Mouse (Mus musculus): ENCODE results near the gene Fgf22.

Fgf22 gene

DNA sequence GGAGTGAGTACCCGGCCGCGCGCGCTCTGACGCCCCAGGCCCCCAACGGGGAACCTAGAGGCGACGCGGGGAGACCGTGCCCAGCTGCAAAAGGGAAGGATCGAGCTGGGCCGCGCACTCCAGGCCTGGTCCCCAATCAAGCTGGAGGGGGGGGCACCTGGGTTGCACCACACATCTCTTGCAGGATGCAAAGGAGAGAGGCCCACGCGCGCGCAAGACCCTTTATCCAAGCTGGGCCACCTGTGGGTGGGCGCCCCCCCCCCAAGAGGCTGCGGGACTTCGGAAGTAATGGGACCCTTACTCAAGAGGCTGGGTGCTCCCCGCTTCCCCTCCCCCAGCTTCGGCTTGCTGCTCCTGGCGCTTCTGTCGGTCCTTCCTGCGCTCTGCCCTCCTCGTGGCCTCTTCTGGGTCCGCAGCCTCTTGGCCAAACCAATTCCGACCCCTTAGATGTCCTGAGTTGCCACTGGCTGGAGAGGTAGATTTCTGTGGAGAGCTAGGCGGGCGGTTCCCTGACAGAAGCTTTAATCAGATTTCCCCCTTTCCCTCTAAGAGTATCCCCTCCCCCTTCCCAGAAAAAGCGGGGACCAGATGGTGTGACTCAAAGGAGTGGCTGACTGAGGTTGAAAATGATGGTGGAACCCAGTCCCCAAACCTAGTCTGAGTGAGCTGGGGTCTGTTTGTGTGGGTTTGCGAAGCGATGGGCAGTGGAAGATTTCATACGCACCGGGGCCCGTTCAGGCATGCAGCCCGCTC is 39.0 kb downstream of the Fgf22 start:
- no peak for DNase-seq

DNA sequence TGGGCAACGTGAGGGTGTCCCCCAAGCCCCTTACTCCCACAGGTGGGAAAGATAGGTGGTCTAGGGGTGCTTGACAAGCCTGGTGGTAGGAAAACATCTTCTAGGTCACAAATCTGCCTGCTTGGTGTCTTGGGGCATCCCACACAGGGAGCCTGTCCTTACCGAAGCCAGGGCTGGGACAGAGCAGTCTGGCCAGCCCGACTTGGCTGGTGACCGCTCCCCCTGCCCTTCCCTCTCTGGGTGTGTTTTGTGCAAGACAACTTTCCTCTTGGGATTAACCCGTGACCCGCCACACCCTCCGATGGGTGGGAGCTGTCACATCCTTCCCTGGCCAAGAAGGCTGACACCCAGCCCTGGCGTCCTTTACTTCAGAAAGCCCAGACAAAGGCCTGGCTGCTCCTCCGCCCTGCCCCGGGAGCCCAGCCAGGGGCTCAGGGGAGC is 39.6 kb downstream of the Fgf22 start:
- peak; percentile 92 for DNase-seq

DNA sequence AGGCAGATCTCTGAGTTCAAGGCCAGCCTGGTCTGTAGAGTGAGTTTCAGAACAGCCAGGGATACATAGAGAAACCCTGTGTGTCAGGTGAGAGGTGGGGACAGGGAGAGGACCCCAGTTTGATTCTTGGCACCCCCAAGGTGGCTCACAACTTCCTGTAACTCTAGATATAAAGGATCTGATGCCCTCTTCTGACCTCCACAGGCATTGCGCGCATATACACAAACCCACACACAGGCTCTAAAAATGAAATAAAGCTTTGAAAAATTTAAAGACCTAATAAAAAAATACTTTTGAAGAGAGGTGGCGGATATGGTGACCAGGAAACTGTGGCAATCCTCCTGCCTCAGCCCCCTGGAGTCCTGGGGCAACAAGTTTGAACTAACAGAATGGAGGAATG is 41.0 kb downstream of the Fgf22 start:
- no peak for DNase-seq

DNA sequence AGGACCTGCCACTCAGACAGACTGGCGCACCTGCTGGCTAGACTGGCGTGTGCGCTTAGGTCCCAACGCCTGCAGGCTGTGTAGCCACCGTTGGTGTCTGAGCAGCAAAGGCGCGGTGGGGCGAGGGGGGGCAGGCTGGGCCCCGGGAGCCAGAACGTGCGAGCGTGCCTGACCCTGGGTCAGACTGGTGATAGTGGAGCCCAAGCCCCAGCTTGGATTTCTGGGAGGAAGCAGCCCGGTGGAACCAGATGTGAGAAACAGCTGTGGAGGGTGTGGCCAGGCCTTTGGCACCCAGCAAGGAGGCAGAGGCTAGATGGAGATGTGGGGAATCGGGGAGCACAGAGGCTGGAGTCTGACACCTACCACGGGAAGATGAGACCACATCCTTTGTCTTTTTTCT is 42.5 kb downstream of the Fgf22 start:
- DNase-seq: no peak

DNA sequence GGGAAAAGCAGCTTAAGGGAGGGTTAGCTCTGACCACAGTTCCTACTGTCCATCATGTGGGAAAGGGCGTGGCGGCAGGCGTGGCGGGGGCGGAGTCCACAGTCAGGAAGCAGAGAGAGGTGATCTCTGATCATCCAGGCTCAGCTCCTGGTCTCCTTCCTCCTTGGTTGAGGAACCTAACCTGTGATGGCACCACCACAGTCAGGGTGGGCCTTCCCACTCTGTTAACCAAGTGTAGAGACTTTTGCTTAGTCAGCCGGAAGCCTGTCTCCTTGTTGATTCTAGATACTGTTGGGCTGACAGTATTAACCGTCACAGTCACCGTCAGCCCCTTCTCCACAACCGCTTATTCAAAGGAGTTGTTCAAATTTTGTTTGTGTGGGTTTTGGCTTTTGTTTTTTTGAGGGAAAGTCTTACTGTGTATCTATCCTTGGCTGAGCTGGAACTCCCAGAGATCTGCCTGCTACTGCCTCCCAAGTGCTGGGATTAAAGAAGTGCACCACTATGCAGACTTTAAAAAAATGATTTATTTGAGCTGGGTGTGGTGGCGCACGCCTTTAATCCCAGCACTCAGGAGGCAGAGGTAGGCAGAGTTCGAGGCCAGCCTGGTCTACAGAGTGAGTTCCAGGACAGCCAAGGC is 43.5 kb downstream of the Fgf22 start:
- DNase-seq: peak; percentile 37

DNA sequence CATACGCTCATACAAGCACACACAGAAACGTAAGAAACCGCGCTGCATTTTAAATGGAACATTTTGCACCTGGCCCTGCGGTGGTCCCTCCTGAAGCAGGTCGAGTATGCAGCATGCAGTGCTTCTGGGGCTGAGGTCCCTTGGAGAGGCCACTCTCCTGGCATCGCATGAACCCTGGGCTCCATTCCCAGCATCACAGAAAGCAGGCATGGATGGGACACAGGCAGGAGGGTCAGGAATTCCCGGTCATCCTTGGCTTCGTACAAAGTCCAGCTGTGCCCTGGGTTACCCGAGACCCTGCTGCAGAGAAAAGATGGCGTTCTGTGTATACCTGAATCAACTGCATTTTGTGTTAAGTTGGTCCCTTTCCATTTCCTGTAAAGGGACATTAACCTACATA is 45.6 kb downstream of the Fgf22 start:
- no peak for DNase-seq

DNA sequence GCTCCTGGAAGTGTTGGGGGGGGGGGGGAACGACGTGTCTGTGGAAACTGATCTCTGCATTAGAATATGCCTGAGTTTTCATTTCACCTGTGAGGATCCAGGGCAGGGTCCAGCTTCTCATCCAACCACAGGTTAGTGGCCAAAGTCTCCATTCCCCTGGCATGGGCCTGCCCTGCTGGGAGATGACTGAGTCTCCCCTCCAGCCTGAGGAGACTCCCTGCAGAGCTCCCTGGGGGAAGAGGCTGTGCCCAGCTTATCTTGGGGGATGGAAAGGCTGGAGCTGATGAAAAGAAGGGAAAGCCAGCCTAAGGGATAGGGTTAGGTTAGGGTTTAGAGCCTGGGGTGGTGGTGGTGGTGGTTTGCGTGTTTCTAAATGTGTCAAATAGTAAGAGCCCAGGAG is 47.0 kb downstream of the Fgf22 start:
- no peak for DNase-seq

DNA sequence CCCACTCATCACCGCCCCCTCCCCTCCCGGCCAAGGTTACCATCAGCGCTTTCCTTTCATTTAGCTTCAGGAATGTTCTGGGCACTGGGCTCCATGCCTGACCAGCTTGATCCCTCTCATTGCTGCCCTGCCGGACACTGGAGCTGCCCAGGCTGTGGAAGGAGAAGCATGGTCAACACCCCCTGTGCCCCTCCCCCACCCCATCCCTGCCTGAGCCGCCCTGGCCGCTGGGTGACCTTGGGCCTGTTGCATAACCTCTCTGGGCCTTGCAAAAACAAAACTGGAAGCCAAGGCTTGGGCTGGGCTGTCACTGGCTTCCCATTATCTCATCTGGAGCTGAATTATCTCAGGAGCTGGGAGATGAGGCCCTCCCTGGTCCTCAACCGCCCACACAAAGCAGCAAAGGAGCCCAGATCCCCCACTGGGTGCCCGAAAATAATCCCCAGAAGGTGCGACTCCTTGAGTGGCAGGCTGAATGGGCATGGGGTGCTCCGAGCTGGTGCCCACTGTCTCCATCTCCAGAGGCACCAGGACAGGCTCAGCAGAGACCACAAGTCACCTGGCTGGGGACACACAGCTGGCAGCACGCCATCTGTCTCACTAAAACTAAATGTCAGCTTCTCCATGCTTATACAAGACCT is 47.6 kb downstream of the Fgf22 start:
- peak; percentile 75 for DNase-seq

DNA sequence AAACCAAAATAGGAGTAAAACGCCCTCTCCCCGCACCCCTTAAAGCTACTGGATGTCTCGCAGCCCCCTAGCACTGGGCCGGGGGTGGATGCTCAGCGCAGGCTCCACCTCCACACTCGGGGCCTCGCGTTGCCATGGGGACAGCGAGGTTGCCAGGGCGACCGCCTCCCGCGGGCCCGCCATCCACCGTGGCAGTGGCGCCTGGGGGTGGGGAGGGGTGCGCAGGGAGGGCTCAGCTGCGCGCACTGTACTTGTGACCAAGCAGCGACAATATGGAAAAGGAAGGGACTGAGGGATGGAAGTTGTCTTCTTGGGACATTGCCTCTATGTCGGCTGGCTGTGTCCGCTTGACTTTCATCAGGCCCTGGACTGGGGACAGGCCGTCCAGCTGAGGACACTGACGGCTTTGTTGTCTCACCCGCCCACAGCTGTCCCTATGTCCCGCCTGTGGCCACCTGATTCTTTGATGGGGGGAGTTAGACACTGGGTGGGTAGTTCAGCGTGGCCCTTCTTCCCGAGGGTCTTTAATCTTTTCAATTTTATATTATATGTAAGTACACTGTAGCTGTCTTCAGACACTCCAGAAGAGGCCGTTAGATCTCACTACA is 48.9 kb downstream of the Fgf22 start:
- DNase-seq: peak; percentile 27

DNA sequence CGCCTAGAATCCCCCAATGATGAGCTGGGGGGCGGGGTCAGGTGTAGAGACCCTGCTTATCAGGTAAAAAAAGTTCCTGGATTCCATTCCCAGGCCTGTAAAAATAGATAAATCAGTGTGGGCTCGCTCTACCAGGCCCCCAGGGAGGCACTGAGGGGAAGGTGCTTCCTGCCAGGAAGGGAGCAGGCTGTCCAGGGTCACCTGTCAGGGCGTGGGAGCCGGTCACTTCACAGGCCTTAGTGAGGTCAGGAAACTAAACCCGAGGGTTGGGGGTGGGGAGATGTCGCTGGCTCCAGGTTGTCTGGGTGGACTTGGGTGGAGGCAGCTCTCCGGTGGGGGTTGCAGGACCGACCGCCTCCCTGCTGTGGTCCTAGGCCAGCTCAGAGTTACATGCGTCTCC is 50.8 kb downstream of the Fgf22 start:
- DNase-seq: peak; percentile 39

DNA sequence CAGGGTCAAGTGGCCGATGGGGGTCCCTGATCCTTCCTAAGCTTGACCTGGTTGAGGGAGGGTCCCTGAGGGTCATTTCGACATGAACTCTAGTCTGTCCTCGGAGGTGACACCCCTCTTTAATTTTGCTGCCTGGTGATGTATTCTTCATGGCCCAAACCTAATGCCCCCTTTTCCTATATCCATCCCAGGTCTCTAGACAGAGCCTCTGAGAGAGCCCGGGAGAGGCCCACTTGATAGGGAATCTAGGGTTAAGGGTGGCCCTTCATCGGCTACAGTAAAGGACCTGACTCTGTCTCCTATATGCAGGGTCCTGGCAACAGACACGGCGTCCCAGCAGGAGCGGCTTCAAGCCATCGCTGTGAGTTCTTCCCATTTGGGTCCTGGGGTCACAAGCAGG is 51.5 kb downstream of the Fgf22 start:
- no peak for DNase-seq

DNA sequence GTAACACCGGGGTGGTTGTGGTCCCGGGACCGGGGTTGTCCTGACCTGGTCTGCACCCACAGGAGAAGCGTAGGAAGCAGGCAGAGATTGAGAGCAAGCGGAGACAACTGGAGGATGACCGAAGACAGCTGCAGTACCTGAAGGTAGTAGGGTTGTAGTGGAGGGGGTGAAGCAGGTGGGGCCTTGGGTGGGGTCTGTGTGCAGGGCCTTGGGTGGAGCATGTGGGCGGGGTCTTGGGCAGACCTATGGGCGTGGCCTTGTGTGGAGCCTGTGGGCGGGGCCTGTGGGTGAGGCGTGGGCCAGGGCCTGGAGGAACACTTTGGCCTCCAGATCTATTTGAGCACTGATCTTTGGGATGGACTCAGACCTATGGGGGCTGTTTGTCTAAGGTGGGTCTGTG is 52.1 kb downstream of the Fgf22 start:
- DNase-seq: peak; percentile 33

DNA sequence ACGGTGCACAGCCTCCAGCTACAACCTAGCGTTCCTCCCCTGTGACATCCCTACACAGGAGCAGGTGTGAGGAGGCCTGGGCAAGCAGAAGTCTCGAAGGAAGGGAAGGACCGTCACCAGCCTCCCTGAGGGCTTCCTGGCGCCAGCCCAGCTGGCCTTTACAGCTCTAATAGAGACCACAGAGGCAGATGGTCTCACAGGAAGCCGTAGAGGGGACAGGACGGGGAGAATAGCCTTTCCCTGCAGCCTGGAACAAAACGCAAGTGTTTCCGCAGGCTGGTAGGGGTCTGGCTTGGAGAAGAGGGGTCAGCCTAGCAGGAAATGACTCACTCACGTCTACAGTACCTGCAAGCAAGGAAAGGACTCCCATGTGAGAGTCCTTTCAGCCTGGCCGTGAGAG is 53.0 kb downstream of the Fgf22 start:
- peak; percentile 40 for DNase-seq

All from lung, postnatal 10 days (tissue).